Mouse (Mus musculus) erythroblast, adult 5-6 weeks (primary cell): ENCODE measurements around the gene Ptges2. TPM values are rescaled to one million over a fixed set of nuclear protein-coding genes. Genes with fewer than 3 reads are reported as not detected.
A peak's percentile ranks its signal among the peaks of the same experiment; 100 is the strongest.

Experiments used
- ATAC-seq: replicated peaks from 2 replicates; pipeline ENCODE4 v1.8.0; 2016; ENCODE audit warnings: moderate number of reproducible peaks, mild to moderate bottlenecking, moderate TSS enrichment, inconsistent platforms; ENCODE audit not compliant: poor library complexity, low FRiP score, severe bottlenecking
- total RNA-seq, 2 experiments: library from RNA; stranded (forward) in 1 of 2; stranded (reverse) in 1 of 2; fragments of 150-400 nt in 1 of 2; fragments of 200-764, 138-1000 nt in 1 of 2; gene quantifications; 2 replicates each; pipeline versions ENCODE4 v1.2.3 to v1.2.4; 2015 to 2017; ENCODE audit warnings: low replicate concordance in 2 of 2

The Ptges2 gene
- total RNA-seq, 2 experiments from 2014 or later, result 1.5 to 2.8 TPM

DNA sequence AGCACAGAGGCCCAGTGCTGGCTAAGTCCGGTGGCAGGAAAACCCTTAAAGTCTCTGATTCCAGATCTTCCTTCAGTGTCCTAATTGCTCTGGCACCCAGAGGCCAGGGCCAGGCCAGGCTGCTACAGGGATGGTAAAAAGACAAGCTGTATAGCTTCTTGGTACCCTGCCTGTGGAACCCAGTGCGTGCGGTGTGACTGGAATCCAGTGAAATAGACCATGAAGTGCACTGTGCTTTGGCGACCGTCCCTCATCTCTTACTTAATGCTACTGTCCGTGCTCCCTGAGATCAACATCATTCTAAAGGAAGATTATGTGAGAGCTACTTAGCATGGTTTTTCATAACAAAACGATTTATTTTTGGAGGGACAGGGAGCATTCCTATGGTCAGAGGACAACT, 15.7 kb downstream of the Ptges2 start:
- no peak for ATAC-seq

DNA sequence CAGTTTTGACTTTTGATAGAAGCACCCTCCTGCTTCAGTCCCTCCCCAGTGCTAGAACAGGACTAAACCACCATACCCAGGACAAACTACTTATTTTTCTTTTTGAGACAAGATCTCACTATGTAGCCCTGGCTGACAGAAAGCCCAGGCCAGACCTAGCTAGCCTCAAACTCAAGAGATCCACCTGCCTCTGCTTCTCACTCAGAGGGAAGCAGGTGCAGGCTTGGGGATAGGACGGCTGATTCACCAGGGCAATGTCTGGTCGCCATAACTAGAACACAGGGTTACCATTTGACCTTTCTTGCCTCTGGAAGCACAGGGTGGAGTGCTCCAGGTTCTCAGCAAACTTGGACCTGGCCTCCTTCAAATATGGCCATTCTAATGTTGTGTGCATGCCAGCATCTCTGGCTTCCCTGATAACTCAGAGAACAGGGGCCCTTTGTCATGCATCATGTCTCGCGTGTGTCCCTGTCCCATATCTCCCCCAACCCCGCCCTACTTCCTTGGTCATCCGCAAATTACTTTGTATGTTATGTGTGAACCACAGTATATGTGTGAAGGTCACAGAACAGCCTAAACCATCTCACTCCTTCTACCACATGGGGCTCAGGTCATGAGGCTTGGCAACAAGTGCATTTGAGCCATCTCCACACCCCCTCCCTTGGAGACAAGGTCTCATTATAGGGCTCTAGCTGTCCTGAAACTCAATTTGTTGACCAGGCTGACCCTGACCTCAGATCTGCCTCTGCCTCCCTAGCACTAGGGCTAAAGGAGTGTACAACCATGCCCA, 17.2 kb downstream of the Ptges2 start:
- no peak for ATAC-seq

DNA sequence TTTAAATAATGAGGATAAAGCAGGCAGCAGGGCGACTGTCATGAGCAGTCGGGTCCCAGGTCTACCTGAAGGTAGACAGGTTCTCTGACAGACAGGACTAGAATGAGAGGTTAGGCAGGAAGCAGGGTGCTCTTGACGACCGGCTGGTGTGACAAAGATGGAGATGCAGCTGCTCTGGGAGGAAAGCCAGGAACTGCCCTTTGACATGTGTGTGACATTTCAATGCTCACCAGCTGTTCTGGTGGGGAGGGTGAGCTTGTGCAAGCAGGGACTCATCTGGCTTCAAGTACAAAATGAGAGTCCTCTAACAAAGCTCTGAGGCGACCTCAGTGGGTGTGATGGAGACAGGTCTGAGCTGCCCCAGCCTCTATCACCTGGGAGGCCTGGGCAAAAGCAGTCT, 18.2 kb downstream of the Ptges2 start:
- ATAC-seq, result no peak

DNA sequence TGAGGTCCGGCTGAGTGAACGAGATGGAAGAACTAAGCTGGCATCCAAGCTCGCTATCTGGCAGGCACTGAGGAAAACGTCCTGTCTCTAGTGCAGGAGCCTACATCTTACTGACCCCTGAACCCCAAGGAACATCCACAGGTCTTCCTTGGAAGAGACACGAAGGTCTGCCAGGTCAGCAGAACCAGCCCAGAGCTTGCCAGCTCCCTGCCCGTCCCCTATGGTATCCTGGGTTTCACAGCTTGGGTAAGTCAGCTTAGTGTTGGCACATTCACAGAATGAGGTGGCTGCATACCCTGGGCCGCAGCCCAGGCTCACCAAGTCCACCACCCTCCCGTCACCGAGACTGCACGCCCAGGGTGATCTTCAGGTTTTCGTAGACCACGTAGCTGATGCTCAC, 20.1 kb downstream of the Ptges2 start:
- no peak for ATAC-seq

DNA sequence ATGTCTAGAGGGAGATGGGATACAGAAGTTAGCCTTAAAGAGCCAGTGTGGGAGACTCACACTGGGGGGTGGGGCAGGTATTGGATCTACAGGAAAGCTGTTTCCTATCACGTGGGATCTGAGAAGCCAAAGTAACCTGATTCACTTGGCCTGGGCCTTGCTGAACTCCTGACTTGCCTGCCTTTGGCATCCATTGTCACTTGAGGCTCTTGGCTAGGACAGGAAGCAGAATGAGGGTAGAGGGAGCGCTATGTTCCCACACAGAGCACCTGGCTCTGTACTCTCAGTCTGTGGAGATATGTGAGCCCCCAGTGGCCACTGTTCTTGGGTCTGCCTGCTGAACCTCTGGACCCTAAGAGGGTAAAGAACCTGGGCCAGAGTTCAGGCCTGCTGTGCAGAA, 20.9 kb downstream of the Ptges2 start:
- ATAC-seq, result no peak

DNA sequence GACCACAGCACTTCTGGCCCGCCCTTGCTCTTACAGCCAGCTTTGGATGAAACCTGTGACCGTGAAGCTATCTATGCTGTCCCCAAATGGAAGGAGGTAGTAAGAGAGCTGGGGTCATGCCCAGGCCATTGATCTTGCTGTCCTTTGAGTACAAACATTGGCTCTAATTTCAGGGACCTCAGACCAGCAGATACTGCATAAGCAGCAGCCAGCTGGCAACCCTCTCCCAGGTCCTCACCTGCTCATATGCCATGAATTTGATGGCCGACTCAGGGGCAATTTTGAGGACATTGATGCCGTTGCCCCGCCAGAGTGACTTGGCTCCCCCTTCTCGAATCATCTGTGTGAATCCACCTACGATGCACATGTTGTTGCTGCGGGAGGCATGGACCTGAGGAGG, 21.8 kb downstream of the Ptges2 start:
- no peak for ATAC-seq

DNA sequence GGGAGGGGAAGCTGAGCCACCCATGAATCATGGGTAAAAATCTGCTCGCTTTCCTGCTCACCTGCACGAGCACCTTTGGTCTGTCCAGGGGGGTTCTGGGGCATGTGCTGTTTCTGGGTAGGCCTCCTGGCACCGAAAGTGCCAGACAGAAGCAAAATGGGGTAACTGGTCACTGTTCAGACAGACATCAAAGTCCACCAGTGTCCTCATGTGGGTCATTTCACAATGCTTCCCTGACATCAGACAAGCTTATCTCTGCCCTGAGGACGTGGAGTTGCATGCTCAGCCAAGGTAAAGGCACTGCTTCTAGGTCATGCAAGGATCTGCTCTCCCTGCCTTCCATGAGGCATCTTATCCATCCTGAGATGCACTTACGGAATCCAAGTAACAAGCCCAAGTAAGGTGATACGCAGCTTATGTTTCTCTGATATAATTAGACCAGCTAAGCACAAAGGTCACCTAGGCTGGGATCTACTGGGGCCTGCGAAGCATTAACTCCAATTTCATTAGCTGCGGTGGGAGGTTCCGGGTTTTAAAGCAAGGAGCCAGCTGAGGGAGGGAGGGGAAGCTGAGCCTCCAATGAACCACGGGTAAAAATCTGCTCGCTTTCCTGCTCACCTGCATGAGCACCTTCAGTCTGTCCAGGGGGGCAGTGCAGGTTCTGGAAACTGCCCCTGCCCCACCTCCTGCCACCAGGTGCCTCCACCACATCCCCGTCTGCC, 22.9 kb downstream of the Ptges2 start:
- ATAC-seq, result no peak

DNA sequence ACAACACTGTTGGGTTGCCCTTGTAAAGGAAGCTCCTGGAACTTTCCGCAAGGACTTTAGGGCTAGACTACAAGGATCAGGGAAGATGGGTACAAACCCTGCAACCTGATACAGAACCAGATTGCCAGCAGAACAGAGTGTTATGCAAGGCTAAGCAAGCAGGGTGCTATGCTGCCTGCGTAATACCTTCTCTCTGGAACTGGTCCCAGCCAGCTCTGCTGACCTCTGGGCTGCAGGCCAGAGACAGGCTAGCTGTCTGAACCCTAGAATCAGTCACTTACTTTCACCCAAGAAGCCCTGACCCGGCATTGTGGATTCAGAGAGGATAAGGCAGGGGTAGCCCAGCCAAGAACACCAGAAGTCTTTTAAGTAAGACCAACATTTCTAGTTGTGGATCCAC, 23.7 kb downstream of the Ptges2 start:
- ATAC-seq, result no peak

DNA sequence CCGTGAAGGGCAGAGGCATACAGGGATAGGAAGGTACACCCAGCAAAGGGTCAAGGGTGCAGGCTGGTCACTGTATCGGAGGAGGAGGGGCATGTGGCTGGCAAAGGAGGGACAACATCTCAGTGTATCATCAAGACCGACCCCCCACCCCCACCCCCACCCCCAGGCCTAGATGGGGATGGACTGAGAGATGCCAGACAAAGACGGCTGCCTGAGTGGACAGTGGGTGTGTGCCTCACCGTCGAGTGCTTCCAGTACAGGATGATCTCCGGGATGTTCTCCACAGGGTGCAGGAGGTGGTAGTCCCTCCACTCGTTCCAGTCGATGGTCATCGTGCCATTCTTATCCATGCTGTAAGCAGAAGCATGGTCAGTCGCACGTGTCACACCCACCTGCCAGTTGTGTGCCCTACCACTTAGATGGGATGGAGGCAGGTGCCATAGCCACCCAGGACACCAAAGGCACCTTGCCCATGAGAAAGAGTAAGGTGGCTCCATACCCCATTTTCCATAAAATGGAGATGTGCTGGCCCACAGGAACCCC, 24.4 kb downstream of the Ptges2 start:
- ATAC-seq, result no peak

DNA sequence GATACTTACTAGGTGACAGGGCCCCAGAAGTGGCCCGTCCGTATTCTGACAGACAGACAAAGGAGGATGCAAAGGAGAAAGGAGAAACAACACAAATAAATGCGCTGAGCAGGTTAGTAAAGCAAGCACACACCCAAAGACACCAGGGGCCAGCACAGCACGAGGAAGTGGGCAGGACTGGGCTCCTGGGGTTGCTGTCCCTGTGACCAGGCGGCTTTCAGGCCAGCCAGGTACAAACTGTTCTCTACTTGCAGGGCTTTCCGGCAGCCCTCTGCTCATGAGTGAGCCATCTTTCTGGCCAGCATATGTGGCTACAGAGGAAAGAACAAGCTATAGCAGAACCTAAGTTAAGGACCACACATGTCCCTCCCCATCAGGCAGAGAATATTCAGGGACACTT, 25.0 kb downstream of the Ptges2 start:
- ATAC-seq, result no peak

DNA sequence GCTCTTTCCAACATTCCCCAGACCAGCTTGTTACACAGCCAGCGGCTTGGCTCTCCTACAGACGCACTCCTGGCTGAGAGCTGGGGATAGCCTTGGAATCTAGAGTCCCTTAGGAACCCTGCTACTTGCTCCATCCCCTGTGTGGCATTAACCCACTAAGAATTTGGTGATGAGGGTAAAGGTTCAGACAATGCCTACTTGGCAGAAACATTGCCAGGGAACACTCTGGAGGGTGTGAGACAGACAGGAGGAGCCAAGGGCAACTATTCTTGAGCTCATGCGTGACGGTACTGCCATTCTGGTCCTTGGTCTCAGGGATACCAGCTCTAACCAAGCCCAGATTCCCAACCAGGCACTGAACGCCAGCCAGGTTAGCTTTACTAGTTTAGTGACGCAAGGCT, 26.2 kb downstream of the Ptges2 start:
- ATAC-seq, result no peak

DNA sequence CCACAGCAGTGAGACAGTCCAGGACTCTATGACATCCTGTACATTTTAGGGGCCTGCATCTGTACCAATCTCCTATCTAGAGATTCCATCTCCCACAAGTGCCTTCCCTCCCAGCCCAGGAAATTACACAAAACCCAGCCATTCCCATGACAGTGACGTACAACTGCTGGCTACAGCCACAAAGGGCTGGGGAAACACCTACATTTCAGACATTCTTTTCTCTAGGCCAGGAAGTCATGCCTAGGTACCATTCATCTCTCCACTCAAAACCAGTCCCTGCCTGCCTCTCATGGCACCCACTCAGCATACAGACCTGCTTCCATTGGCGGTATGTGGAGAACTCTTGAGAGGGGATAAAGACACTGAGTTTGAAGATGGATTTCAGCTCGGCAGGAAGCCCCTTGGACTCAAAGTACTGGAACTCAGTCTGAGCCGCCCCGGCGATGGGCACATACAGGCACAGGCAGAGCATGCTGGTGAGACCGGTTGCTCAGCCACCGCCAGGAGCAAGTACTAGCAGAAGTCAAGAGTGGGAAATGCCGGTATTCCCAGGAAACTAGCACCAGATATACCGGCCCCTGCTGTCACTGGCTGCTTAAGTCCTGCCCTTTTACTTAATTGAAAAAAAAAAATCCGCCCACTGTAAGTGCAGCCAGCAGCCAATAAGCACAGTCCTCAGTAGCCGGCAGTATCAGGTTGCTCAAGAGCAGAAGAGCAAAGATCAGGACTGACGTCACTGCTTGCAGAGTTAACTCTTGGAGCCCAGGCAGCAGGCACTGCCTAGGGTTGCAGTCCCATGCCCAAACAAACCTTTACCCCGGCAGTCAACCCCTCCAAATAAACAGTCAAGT, 28.0 kb downstream of the Ptges2 start:
- peak; percentile 71 for ATAC-seq

DNA sequence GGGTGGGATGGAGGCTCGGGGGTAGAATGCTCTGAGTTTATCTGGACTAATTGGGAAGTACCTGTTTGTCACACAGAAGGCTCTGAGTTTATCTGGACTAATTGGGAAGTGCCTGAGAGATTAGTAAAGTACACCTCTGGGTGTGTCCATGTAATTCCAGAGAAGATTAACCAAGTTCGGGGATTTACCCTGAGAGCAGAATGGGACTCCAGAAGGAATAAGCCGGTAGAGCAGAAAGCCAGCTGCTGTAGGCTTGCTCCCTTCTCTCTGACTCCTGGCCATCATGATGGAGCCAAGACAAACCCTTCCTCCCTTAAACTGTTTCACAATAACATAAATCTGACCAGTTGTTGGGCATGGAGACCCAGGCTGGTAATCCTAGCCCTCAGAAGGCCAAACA, 29.1 kb downstream of the Ptges2 start:
- no peak for ATAC-seq

DNA sequence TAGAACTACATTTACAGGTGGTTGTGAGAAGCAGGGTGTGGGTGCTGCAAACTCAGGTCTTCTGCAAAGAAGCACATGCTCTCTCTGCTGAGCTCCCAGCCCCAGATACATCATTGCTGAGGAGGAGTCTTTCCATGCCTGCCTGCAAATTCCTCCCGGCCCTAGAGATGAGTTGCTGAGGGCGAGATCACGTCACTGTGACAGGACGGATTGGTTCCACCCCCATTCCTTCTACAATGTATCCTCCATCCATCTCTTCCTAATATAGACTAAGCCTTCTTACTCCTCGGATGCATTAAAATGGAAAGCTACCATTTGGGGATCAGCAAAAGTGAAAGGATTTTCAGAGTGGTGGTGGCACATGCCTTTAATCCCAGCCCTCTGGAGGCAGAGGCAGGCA, 29.9 kb downstream of the Ptges2 start:
- no peak for ATAC-seq

DNA sequence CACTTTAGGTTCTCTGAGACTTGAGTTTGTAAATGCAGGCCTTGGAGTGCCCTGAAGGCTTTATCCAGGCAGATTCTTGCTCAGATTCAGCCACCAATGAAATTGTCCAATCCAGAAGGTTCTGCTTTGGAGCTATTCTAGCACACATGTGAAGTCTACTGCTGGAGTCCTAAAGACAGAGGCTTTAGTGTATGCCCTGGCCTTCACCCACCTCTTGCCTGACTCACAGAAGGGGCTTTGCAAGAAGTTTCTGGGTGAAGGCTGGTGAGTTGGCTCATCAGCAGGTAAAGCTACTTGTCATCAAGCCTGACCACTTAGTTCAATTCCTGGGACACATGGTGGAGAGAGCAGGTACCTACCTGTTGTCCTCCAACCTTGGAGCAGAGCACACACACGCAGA, 30.4 kb downstream of the Ptges2 start:
- ATAC-seq, result no peak

DNA sequence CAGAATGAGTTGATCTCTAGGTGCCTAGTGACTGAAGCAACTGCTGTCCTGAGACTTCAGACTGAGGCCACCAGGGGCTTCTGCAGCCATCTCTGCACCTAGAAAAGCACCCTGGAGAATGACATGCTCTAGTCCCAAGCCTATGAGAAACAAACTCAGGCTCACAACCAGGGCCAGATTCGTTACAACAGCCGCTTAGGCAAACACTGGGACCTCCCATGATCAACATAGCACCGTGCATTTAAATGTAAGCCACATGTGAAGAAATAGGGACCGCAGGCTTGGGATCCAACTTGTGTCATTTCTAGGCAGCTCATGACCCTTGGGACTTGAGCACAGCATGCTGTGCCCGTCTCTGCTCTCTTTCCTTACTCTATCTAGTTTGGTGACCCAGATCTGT, 32.0 kb downstream of the Ptges2 start:
- no peak for ATAC-seq

DNA sequence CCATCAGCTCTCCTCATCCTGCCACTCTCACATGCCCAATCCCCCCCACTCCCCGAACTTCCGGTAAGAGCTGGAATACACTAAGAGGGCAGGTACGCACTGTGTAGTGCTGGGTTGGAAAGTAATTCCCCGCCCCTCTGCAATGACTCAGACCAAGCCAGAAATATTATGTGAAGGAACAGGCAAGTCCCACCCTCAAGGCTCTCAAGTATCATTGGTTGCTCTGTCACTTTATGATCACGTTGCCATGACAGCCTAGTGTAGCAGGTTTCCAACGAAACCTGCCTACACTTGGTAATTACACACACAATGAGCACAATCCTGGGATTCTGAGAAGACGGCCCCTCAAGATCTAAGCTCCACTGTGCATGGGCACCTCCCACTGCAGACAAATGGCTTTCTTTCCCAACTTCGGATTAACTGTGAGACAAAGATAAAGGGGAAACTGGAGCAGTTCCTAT, 32.6 kb downstream of the Ptges2 start:
- ATAC-seq, result peak; percentile 47; the same call in 1 of the 2 replicates

DNA sequence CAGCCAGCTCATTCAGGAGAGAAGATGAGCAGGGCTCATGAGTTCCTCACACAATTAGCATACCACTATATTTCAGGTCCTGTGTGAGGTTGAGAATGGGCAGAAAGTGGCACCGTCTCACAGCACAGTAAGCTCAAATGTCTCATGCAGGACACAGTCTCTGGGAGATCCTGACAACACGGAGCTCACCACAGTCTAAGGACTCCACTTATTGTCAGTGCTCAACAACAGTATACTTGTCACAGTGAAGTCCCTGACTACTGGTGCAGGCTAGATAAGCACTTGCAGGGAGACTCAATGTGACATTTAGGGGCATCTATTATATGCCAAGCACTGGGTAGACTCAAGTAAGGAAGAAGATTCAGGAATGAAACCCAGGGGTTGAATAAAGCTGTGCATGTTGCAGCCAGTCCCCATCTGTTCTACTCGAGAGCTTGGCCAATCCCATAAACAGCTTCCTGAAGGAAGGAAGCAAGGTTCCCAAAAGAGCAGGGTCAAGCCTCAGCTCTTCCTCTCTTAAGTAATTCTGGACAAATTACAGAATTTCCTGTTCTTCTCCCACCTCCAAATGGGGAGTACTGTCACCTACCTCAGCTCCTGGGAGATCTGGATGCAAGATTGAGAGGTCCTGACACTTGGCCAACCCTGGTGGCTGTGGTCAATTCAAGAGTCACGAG, 33.7 kb downstream of the Ptges2 start:
- ATAC-seq, result no peak
